Mouse (Mus musculus): ENCODE measurements around the gene Adamts12.

DNA sequence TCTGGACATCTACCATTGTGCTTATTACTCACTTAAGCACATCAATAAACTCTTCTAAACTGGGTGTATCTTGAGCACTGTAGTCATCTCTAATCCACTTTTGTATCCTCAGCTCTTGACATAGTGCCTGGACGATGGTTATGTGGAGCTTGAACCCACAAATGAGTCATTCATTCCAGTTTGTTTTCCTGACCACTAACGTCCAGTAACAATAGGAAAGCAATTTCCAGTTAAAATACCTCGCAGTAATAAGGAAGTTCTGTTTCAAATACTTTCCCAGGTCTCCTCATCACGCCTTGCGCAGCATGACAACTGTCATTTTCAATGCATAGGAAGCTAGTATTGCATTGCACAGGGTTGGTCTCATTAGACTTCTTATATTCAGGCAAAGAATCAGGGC is 21.8 kb upstream of the Adamts12 start:
- TF ChIP-seq HCFC1 (IDR thresholded peaks at IDR 0.05; ENCODE audit: borderline replicate concordance, insufficient read depth, low read length) (no peak), ZNF384 (IDR thresholded peaks at IDR 0.05; ENCODE audit: low read depth, low read length) (no peak), MAFK (IDR thresholded peaks at IDR 0.05; ENCODE audit: insufficient read depth, low read depth, low read length) (no peak)
